Mouse (Mus musculus) gastrocnemius, adult 2 months (tissue): Measurements from ENCODE around the gene Rap1gds1. TPM values are rescaled to one million over a fixed set of nuclear protein-coding genes. Genes with fewer than 3 reads are reported as not detected.

Experiments used
- DNase-seq: peaks from one replicate; pipeline ENCODE4 v3.0.0; 2022
- H3K27ac ChIP-seq: fragments of 200-600 bp; 2 replicates; pipeline ENCODE4 v1.8.1; 2022; ENCODE audit warnings: mild to moderate bottlenecking
- H3K4me3 ChIP-seq: fragments of 200-600 bp; 2 replicates; pipeline ENCODE4 v1.8.1; 2022; ENCODE audit warnings: mild to moderate bottlenecking, moderate library complexity
- CTCF ChIP-seq: fragments of 200-600 bp; IDR thresholded peaks from 2 replicates; pipeline ENCODE4 v1.8.1; 2022; ENCODE audit warnings: antibody characterized with exemption, mild to moderate bottlenecking, moderate library complexity
- intact Hi-C: fragments of 180-260 bp; cut with DNase I; formaldehyde crosslinking; loops from one replicate; pipeline ENCODE4 v1.15.1; 2025
- total RNA-seq, 2 experiments: library from RNA; stranded (reverse); gene quantifications; 2 replicates each; pipeline ENCODE4 v1.2.3; 2021

Rap1gds1 gene
- total RNA-seq, 2 experiments from 2014 or later = 41.3 to 44.5 TPM

- DNase-seq = no peak
- Histone ChIP-seq H3K27ac (no peak overlapping the region), H3K4me3 (no peak overlapping the region)
- no peak for TF ChIP-seq CTCF
- intact Hi-C loops = no loop called here
These were observed 38.0 kb downstream of the Rap1gds1 start for GRCm38 (mm10) chr3:139037030-139037429.

GRCm38 (mm10) chr3:139033179-139033578 lies 41.8 kb downstream of the Rap1gds1 start:
- H3K4me3 ChIP-seq = no peak overlapping the region
- no peak overlapping the region for H3K27ac ChIP-seq
- TF ChIP-seq CTCF = no peak
- no peak for DNase-seq
- intact Hi-C loops = no loop called here

GRCm38 (mm10) chr3:139030644-139031227 lies 44.3 kb downstream of the Rap1gds1 start:
- no peak for TF ChIP-seq CTCF
- H3K27ac ChIP-seq = no peak overlapping the region
- H3K4me3 ChIP-seq = no peak overlapping the region
- intact Hi-C loops = no loop called here
- DNase-seq = no peak

- no peak for TF ChIP-seq CTCF
- DNase-seq = no peak
- H3K27ac ChIP-seq = no peak overlapping the region
- H3K4me3 ChIP-seq = no peak overlapping the region
- intact Hi-C loops = no loop called here
These were observed 49.9 kb downstream of the Rap1gds1 start for GRCm38 (mm10) chr3:139025077-139025476.

GRCm38 (mm10) chr3:139023585-139023984 lies 51.4 kb downstream of the Rap1gds1 start:
- no peak overlapping the region for H3K27ac ChIP-seq
- intact Hi-C loops = no loop called here
- no peak for DNase-seq
- no peak overlapping the region for H3K4me3 ChIP-seq
- no peak for TF ChIP-seq CTCF

GRCm38 (mm10) chr3:139012352-139012751 lies 62.6 kb downstream of the Rap1gds1 start:
- intact Hi-C loops = no loop called here
- Histone ChIP-seq H3K27ac (no peak overlapping the region), H3K4me3 (no peak overlapping the region)
- peak; percentile 33 for DNase-seq
- peak; percentile 23; the same call in 1 of the 2 replicates for TF ChIP-seq CTCF

GRCm38 (mm10) chr3:139005669-139006068 lies 69.3 kb downstream of the Rap1gds1 start:
- TF ChIP-seq CTCF = no peak
- H3K4me3 ChIP-seq = no peak overlapping the region
- intact Hi-C loops = no loop called here
- DNase-seq = no peak
- no peak overlapping the region for H3K27ac ChIP-seq

- DNase-seq = no peak
- Histone ChIP-seq H3K27ac (no peak overlapping the region), H3K4me3 (no peak overlapping the region)
- TF ChIP-seq CTCF = no peak
- intact Hi-C loops = no loop called here
These were observed 72.2 kb downstream of the Rap1gds1 start for GRCm38 (mm10) chr3:139002774-139003173.

GRCm38 (mm10) chr3:139000071-139000867 lies 74.7 kb downstream of the Rap1gds1 start:
- H3K4me3 ChIP-seq = no peak overlapping the region
- no peak for TF ChIP-seq CTCF
- no peak for DNase-seq
- intact Hi-C loops = no loop called here
- H3K27ac ChIP-seq = no peak overlapping the region

- no peak overlapping the region for H3K4me3 ChIP-seq
- H3K27ac ChIP-seq = no peak overlapping the region
- intact Hi-C loops = no loop called here
- TF ChIP-seq CTCF = no peak
- no peak for DNase-seq
These were observed 81.5 kb downstream of the Rap1gds1 start for GRCm38 (mm10) chr3:138993473-138993872.

- intact Hi-C loops = no loop called here
- TF ChIP-seq CTCF = no peak
- H3K27ac ChIP-seq = no peak overlapping the region
- DNase-seq = no peak
- no peak overlapping the region for H3K4me3 ChIP-seq
These were observed 83.6 kb downstream of the Rap1gds1 start for GRCm38 (mm10) chr3:138991367-138991766.

GRCm38 (mm10) chr3:138989141-138989540 lies 85.9 kb downstream of the Rap1gds1 start:
- intact Hi-C loops = no loop called here
- Histone ChIP-seq H3K4me3 (no peak overlapping the region), H3K27ac (no peak overlapping the region)
- no peak for DNase-seq
- TF ChIP-seq CTCF = no peak

GRCm38 (mm10) chr3:138988004-138988403 lies 87.0 kb downstream of the Rap1gds1 start:
- no peak overlapping the region for H3K27ac ChIP-seq
- intact Hi-C loops = no loop called here
- TF ChIP-seq CTCF = no peak
- no peak overlapping the region for H3K4me3 ChIP-seq
- no peak for DNase-seq

- Histone ChIP-seq H3K27ac (no peak overlapping the region), H3K4me3 (no peak overlapping the region)
- no peak for DNase-seq
- no peak for TF ChIP-seq CTCF
- intact Hi-C loops = no loop called here
These were observed 92.8 kb downstream of the Rap1gds1 start for GRCm38 (mm10) chr3:138982249-138982648.
